Mouse (Mus musculus): ENCODE results near the gene Zbtb44. TPM values are rescaled to one million over a fixed set of nuclear protein-coding genes. Genes with fewer than 3 reads are reported as not detected.

Gene Zbtb44
- polyA plus RNA-seq, 1 experiment: 4.0 TPM

GRCm38 (mm10) chr9:31000641-31001040 lies 29.8 kb upstream of the Zbtb44 start:
- Histone ChIP-seq H3K4me2 (ENCODE audit: low read depth) (no peak overlapping the region), H3K27me3 (ENCODE audit: control insufficient read depth, insufficient read depth, insufficient read length) (peaks cover 22% of the 10 kb centered on the region), H3K36me3 (ENCODE audit: control insufficient read depth, insufficient read depth) (no peaks in the 10 kb centered on the region), H3K4me3 (no peak overlapping the region), H3K79me2 (ENCODE audit: control insufficient read depth, insufficient read depth) (no peaks in the 10 kb centered on the region), H3ac (ENCODE audit: control insufficient read depth, insufficient read length) (no peak overlapping the region)
- TF ChIP-seq USF1 (IDR thresholded peaks at IDR 0.05; ENCODE audit: low read depth) (no peak), MYOG (IDR thresholded peaks at IDR 0.05; ENCODE audit: control insufficient read depth in 1 of 3, insufficient read depth in 1 of 3, insufficient read length in 2 of 3, low read depth in 2 of 3) (no peak), POLR2A (IDR thresholded peaks at IDR 0.05; ENCODE audit: insufficient read length, low read depth) (no peak), REST (IDR thresholded peaks at IDR 0.05; ENCODE audit: insufficient read depth, insufficient read length) (no peak)

GRCm38 (mm10) chr9:31002528-31002927 lies 27.9 kb upstream of the Zbtb44 start:
- TF ChIP-seq POLR2A (IDR thresholded peaks at IDR 0.05; ENCODE audit: insufficient read length, low read depth) (no peak), MYOD1 (IDR thresholded peaks at IDR 0.05; ENCODE audit: control insufficient read depth in 1 of 3, insufficient read length in 2 of 3, low read depth in 2 of 3) (no peak), MYOG (IDR thresholded peaks at IDR 0.05; ENCODE audit: control insufficient read depth in 1 of 3, insufficient read depth in 1 of 3, insufficient read length in 2 of 3, low read depth in 2 of 3) (no peak), CEBPB (IDR thresholded peaks at IDR 0.05; ENCODE audit: insufficient read depth, poor library complexity, severe bottlenecking) (no peak), E2F4 (IDR thresholded peaks at IDR 0.05; ENCODE audit: insufficient read depth) (no peak), SRF (IDR thresholded peaks at IDR 0.05; ENCODE audit: control insufficient read depth, insufficient read length, low read depth) (no peak), MAX (IDR thresholded peaks at IDR 0.05; ENCODE audit: low read depth) (no peak), TCF3 (IDR thresholded peaks at IDR 0.05; ENCODE audit: insufficient read length, low read depth) (no peak), POLR2AphosphoS2 (IDR thresholded peaks at IDR 0.05; ENCODE audit: insufficient read length, low read depth) (no peak), TCF12 (IDR thresholded peaks at IDR 0.05; ENCODE audit: insufficient read depth, poor library complexity, severe bottlenecking) (no peak), REST (IDR thresholded peaks at IDR 0.05; ENCODE audit: insufficient read depth, insufficient read length) (no peak), USF1 (IDR thresholded peaks at IDR 0.05; ENCODE audit: low read depth) (no peak)
- no peaks in the 10 kb centered on the region for H3K79me2 ChIP-seq (ENCODE audit: control insufficient read depth, insufficient read depth)

GRCm38 (mm10) chr9:31009334-31009733 lies 21.1 kb upstream of the Zbtb44 start:
- H3K4me3 ChIP-seq: no peak overlapping the region
- H3K27me3 ChIP-seq (ENCODE audit: control insufficient read depth, insufficient read depth, insufficient read length): no peaks in the 10 kb centered on the region
- H3ac ChIP-seq (ENCODE audit: control insufficient read depth, insufficient read length): no peak overlapping the region
- no peak overlapping the region for H3K4me2 ChIP-seq (ENCODE audit: low read depth)
- H3K36me3 ChIP-seq (ENCODE audit: control insufficient read depth, insufficient read depth): no peaks in the 10 kb centered on the region
- no peaks in the 10 kb centered on the region for H3K79me2 ChIP-seq (ENCODE audit: control insufficient read depth, insufficient read depth)
- TF ChIP-seq MAX (IDR thresholded peaks at IDR 0.05; ENCODE audit: low read depth): no peak
- no peak for TF ChIP-seq MYOG (IDR thresholded peaks at IDR 0.05; ENCODE audit: control insufficient read depth in 1 of 3, insufficient read depth in 1 of 3, insufficient read length in 2 of 3, low read depth in 2 of 3)
- no peak for TF ChIP-seq USF1 (IDR thresholded peaks at IDR 0.05; ENCODE audit: low read depth)
- no peak for TF ChIP-seq MYOD1 (IDR thresholded peaks at IDR 0.05; ENCODE audit: control insufficient read depth in 1 of 3, insufficient read length in 2 of 3, low read depth in 2 of 3)
- TF ChIP-seq E2F4 (IDR thresholded peaks at IDR 0.05; ENCODE audit: insufficient read depth): no peak

More at GRCm38 (mm10) chr9:31002528-31002927, 27.9 kb upstream of the Zbtb44 start:
- Histone ChIP-seq H3K36me3 (ENCODE audit: control insufficient read depth, insufficient read depth) (no peaks in the 10 kb centered on the region), H3ac (ENCODE audit: control insufficient read depth, insufficient read length) (no peak overlapping the region), H3K4me2 (ENCODE audit: low read depth) (no peak overlapping the region), H3K27me3 (ENCODE audit: control insufficient read depth, insufficient read depth, insufficient read length) (peaks cover 12% of the 10 kb centered on the region), H3K4me3 (no peak overlapping the region)

- Histone ChIP-seq H3K4me2 (ENCODE audit: low read depth) (no peak overlapping the region), H3ac (ENCODE audit: control insufficient read depth, insufficient read length) (no peak overlapping the region), H3K79me2 (ENCODE audit: control insufficient read depth, insufficient read depth) (no peaks in the 10 kb centered on the region), H3K27me3 (ENCODE audit: control insufficient read depth, insufficient read depth, insufficient read length) (no peaks in the 10 kb centered on the region), H3K36me3 (ENCODE audit: control insufficient read depth, insufficient read depth) (no peaks in the 10 kb centered on the region), H3K4me3 (no peak overlapping the region)
- no peak for TF ChIP-seq MYOG (IDR thresholded peaks at IDR 0.05; ENCODE audit: control insufficient read depth in 1 of 3, insufficient read depth in 1 of 3, insufficient read length in 2 of 3, low read depth in 2 of 3)
- no peak for TF ChIP-seq MYOD1 (IDR thresholded peaks at IDR 0.05; ENCODE audit: control insufficient read depth in 1 of 3, insufficient read length in 2 of 3, low read depth in 2 of 3)
Observed at GRCm38 (mm10) chr9:31010040-31010439, 20.4 kb upstream of the Zbtb44 start.

GRCm38 (mm10) chr9:31010749-31011148 lies 19.7 kb upstream of the Zbtb44 start:
- Histone ChIP-seq H3K36me3 (ENCODE audit: control insufficient read depth, insufficient read depth) (no peaks in the 10 kb centered on the region), H3ac (ENCODE audit: control insufficient read depth, insufficient read length) (no peak overlapping the region), H3K79me2 (ENCODE audit: control insufficient read depth, insufficient read depth) (no peaks in the 10 kb centered on the region), H3K4me2 (ENCODE audit: low read depth) (no peak overlapping the region), H3K4me3 (no peak overlapping the region), H3K27me3 (ENCODE audit: control insufficient read depth, insufficient read depth, insufficient read length) (no peaks in the 10 kb centered on the region)
- TF ChIP-seq MYOD1 (IDR thresholded peaks at IDR 0.05; ENCODE audit: control insufficient read depth in 1 of 3, insufficient read length in 2 of 3, low read depth in 2 of 3) (no peak), USF1 (IDR thresholded peaks at IDR 0.05; ENCODE audit: low read depth) (no peak), CEBPB (IDR thresholded peaks at IDR 0.05; ENCODE audit: insufficient read depth, poor library complexity, severe bottlenecking) (no peak), POLR2AphosphoS2 (IDR thresholded peaks at IDR 0.05; ENCODE audit: insufficient read length, low read depth) (no peak), REST (IDR thresholded peaks at IDR 0.05; ENCODE audit: insufficient read depth, insufficient read length) (no peak), POLR2A (IDR thresholded peaks at IDR 0.05; ENCODE audit: insufficient read length, low read depth) (no peak), MYOG (IDR thresholded peaks at IDR 0.05; ENCODE audit: control insufficient read depth in 1 of 3, insufficient read depth in 1 of 3, insufficient read length in 2 of 3, low read depth in 2 of 3) (no peak), MAX (IDR thresholded peaks at IDR 0.05; ENCODE audit: low read depth) (no peak)
